Mouse (Mus musculus): ENCODE measurements around the gene Prss45.

GRCm38 (mm10) chr9:110825426-110825825 lies 9.0 kb upstream of the Prss45 start:
- no peak for TF ChIP-seq CTCF (IDR thresholded peaks at IDR 0.05; ENCODE audit: low read depth)
- TF ChIP-seq EP300 (IDR thresholded peaks at IDR 0.05; ENCODE audit: low read depth), result no peak

Data from liver, postnatal 0 days (tissue).